Mouse (Mus musculus) ES-E14 (cell line): ENCODE data around the gene Spag6l. TPM values are rescaled to one million over a fixed set of nuclear protein-coding genes. Genes with fewer than 3 reads are reported as not detected.

Experiments used
- DNase-seq: peaks from one replicate; pipeline ENCODE4 v3.0.0-alpha.2; 2013; ENCODE audit warnings: low read depth, low spot score
- H3K27ac ChIP-seq: 2 replicates; pipeline ENCODE4 v1.5.1; 2012; ENCODE audit warnings: low read depth, mild to moderate bottlenecking, low read length, moderate library complexity, mixed read lengths; ENCODE audit not compliant: poor library complexity, insufficient read depth, severe bottlenecking
- H3K36me3 ChIP-seq: 2 replicates; pipeline ENCODE4 v1.6.1; 2012; ENCODE audit warnings: mild to moderate bottlenecking, low read length, moderate library complexity, mixed read lengths; ENCODE audit not compliant: control insufficient read depth, poor library complexity, insufficient read depth, severe bottlenecking
- H3K4me1 ChIP-seq, 2 experiments: fragments of 150-350 bp in 1 of 2; sonication (generic) in 1 of 2; 2 replicates each; pipeline ENCODE4 v1.6.1; 2012; ENCODE audit warnings: low read length in 2 of 2, mild to moderate bottlenecking in 1 of 2, mixed read lengths in 1 of 2; ENCODE audit not compliant: control insufficient read depth in 2 of 2, insufficient read depth in 2 of 2, poor library complexity in 1 of 2
- H3K4me3 ChIP-seq, 2 experiments: fragments of 150-350 bp in 1 of 2; sonication (generic) in 1 of 2; 2 replicates each; pipeline ENCODE4 v1.5.1; 2012; ENCODE audit warnings: low read length in 2 of 2, low read depth in 1 of 2, mild to moderate bottlenecking in 1 of 2, mixed read lengths in 1 of 2; ENCODE audit not compliant: insufficient read depth in 1 of 2, poor library complexity in 1 of 2, severe bottlenecking in 1 of 2
- H3K9ac ChIP-seq: 2 replicates; pipeline ENCODE4 v1.6.1; 2012; ENCODE audit warnings: low read depth, mild to moderate bottlenecking, low read length, mixed read lengths; ENCODE audit not compliant: poor library complexity, insufficient read depth, severe bottlenecking
- H3K9me3 ChIP-seq: fragments of 150-350 bp; sonication (generic); 2 replicates; pipeline ENCODE4 v1.6.1; 2012; ENCODE audit warnings: low read depth, mild to moderate bottlenecking, low read length; ENCODE audit not compliant: control insufficient read depth, insufficient read depth
- CHD2 ChIP-seq: IDR thresholded peaks from 2 replicates; pipeline ENCODE4 v1.6.1; 2014; ENCODE audit warnings: mild to moderate bottlenecking, low read depth, low read length, inconsistent platforms
- HCFC1 ChIP-seq: IDR thresholded peaks from 2 replicates; pipeline ENCODE4 v1.6.1; 2012; ENCODE audit warnings: low read length, inconsistent platforms, borderline replicate concordance; ENCODE audit not compliant: insufficient read depth
- MAFK ChIP-seq: IDR thresholded peaks from 2 replicates; pipeline ENCODE4 v1.6.1; 2014; ENCODE audit warnings: mild to moderate bottlenecking, low read depth, low read length, inconsistent platforms; ENCODE audit not compliant: insufficient read depth
- ZC3H11A ChIP-seq: IDR thresholded peaks from 2 replicates; pipeline ENCODE4 v1.6.1; 2012; ENCODE audit warnings: low read depth, mild to moderate bottlenecking, inconsistent platforms, low read length, borderline replicate concordance
- ZNF384 ChIP-seq: IDR thresholded peaks from 2 replicates; pipeline ENCODE4 v1.6.1; 2012; ENCODE audit warnings: low read depth, low read length, inconsistent platforms
- in situ Hi-C, 2 experiments: fragments of 600-800 bp; cut with MboI; formaldehyde crosslinking; loops; one replicate each; pipeline ENCODE4 v1.15.1; 2025; ENCODE audit warnings: low sequenced_read_pairs in 2 of 2, inconsistent platforms in 1 of 2; ENCODE audit not compliant: unreplicated experiment in 2 of 2
- total RNA-seq: library from RNA; depleted of rRNA; stranded (reverse); fragments of 300-350 nt; gene quantifications from 2 replicates; pipeline ENCODE4 v1.2.3, GENCODE M21; 2012

Spag6l gene
- total RNA-seq, 1 experiment = 0.49 TPM

- TF ChIP-seq ZC3H11A = no peak
- no peak for TF ChIP-seq ZNF384
- no peak for TF ChIP-seq CHD2
- TF ChIP-seq HCFC1 = no peak
- no peak for TF ChIP-seq MAFK
- Histone ChIP-seq H3K4me3 (no peak overlapping the region), H3K9ac (no peak overlapping the region), H3K9me3 (no peaks in the 10 kb centered on the region), H3K27ac (no peak overlapping the region), H3K4me1 (no peaks in the 10 kb centered on the region), H3K36me3 (no peaks in the 10 kb centered on the region)
- in situ Hi-C loops = no loop called here
- no peak for DNase-seq
Observed at GRCm38 (mm10) chr16:16849196-16849595, 19.9 kb upstream of the Spag6l start.

GRCm38 (mm10) chr16:16829671-16830070, 415 bp upstream of the Spag6l start:
- DNase-seq = no peak
- in situ Hi-C loops = no loop called here
- Histone ChIP-seq H3K4me1 (peaks cover 3 to 7% of the 10 kb centered on the region in 2 experiments; a peak in 3 of 4 replicates), H3K27ac (no peak overlapping the region), H3K4me3 (no peak overlapping the region), H3K9me3 (no peaks in the 10 kb centered on the region), H3K36me3 (no peaks in the 10 kb centered on the region), H3K9ac (no peak overlapping the region)
- TF ChIP-seq CHD2 = no peak
- no peak for TF ChIP-seq ZNF384
- no peak for TF ChIP-seq HCFC1
- no peak for TF ChIP-seq MAFK
- no peak for TF ChIP-seq ZC3H11A

- TF ChIP-seq HCFC1 (no peak), CHD2 (no peak), ZC3H11A (no peak), MAFK (no peak), ZNF384 (no peak)
- Histone ChIP-seq H3K9me3 (no peaks in the 10 kb centered on the region), H3K4me1 (peaks cover 3 to 7% of the 10 kb centered on the region in 2 experiments; a peak in 3 of 4 replicates), H3K9ac (no peak overlapping the region), H3K4me3 (no peak overlapping the region), H3K36me3 (no peaks in the 10 kb centered on the region), H3K27ac (no peak overlapping the region)
- in situ Hi-C loops = no loop called here
- no peak for DNase-seq
Observed at GRCm38 (mm10) chr16:16826223-16826622, 3.0 kb downstream of the Spag6l start.

DNA sequence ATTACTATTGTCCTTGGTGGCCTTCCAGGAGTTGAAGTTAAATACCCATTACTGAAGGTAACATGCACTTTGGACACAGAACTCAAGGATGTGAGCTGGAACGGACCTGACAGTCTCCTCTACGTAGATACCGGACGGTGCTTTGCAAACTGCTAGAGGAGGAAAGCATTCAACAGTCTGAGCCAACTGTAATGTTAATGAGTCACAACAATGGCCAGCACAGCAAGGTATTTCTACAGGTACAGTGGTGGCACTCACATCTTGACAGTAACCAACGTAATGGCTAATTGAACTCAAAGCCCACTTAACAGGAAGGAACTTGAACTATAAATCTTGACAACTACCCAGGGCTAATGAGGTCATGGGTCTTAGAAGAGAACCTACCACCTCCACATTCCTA, 3.8 kb downstream of the Spag6l start:
- H3K27ac ChIP-seq = no peak overlapping the region; the same call in 1 of the 2 replicates
- in situ Hi-C loops = no loop called here
- no peak for TF ChIP-seq HCFC1
- TF ChIP-seq MAFK = no peak
- TF ChIP-seq CHD2 = no peak
- no peak for TF ChIP-seq ZC3H11A
- no peak for TF ChIP-seq ZNF384
- no peaks in the 10 kb centered on the region for H3K9me3 ChIP-seq
- peaks cover 3 to 7% of the 10 kb centered on the region in 2 experiments; a peak in 3 of 4 replicates for H3K4me1 ChIP-seq
- H3K9ac ChIP-seq = no peak overlapping the region
- no peak overlapping the region for H3K4me3 ChIP-seq
- no peak for DNase-seq
- no peaks in the 10 kb centered on the region for H3K36me3 ChIP-seq

- no peak overlapping the region for H3K4me3 ChIP-seq
- no peak overlapping the region for H3K9ac ChIP-seq
- H3K27ac ChIP-seq = no peak overlapping the region
- no peaks in the 10 kb centered on the region for H3K4me1 ChIP-seq
- in situ Hi-C loops = no loop called here
- H3K36me3 ChIP-seq = no peaks in the 10 kb centered on the region
- no peak for TF ChIP-seq CHD2
- no peak for TF ChIP-seq MAFK
- TF ChIP-seq HCFC1 = no peak
- no peak for TF ChIP-seq ZNF384
- TF ChIP-seq ZC3H11A = no peak
- H3K9me3 ChIP-seq = no peaks in the 10 kb centered on the region
- DNase-seq = no peak
Observed at GRCm38 (mm10) chr16:16806325-16806724, 22.9 kb downstream of the Spag6l start.
